Mouse (Mus musculus) R1 (cell line): ENCODE measurements around the gene Pxk.
"Not testable (repeated sequence)": the region's sequence is repeated elsewhere in the genome, so short reads cannot be mapped to it uniquely, and the experiment has no call there.

Experiments used
- DNase-seq: peaks from one replicate; pipeline ENCODE4 v3.0.0-alpha.2; 2018; ENCODE audit warnings: low read depth, low spot score

Gene Pxk

GRCm38 (mm10) chr14:8145594-8146558 lies 47.9 kb downstream of the Pxk start:
- DNase-seq = no peak

DNA sequence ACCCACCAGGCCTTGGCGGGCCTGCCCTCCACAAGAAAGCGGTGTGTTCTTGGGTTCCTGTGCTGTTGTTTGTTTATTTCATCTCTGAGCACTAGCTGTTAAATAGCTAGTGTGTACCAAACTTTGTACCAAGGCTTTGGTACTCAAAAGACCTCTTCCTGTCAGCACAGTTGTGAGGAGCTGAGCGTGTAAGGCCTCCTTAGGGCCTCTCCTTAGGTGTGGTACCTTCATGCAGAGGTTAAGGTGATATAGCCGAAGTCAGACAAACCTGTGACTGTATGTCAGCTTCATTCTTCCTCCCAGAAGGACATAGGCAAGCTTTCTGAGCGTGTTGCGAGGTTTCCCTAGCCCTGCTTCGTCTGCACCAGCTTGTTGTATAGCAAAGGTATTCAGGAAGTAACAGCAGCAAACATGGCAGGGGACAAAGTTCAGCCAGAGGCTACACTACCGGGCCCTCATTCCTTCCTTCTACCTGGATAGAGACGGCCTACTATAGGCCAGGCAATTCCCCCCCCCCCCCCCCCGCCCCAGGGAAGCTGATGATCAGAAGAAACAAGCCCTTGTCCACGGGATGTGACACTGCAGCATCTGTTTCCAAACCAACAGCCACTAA lies 48.7 kb downstream of the Pxk start:
- DNase-seq = no peak

- peak; percentile 63 for DNase-seq
These were observed 50.8 kb downstream of the Pxk start for GRCm38 (mm10) chr14:8148842-8149241.

- no peak for DNase-seq
These were observed 53.7 kb downstream of the Pxk start for GRCm38 (mm10) chr14:8151757-8152156.

GRCm38 (mm10) chr14:8154072-8154471 lies 56.1 kb downstream of the Pxk start:
- no peak for DNase-seq

GRCm38 (mm10) chr14:8156947-8157346 lies 58.9 kb downstream of the Pxk start:
- peak; percentile 41 for DNase-seq

- no peak for DNase-seq
These were observed 60.7 kb downstream of the Pxk start for GRCm38 (mm10) chr14:8158721-8159120.

DNA sequence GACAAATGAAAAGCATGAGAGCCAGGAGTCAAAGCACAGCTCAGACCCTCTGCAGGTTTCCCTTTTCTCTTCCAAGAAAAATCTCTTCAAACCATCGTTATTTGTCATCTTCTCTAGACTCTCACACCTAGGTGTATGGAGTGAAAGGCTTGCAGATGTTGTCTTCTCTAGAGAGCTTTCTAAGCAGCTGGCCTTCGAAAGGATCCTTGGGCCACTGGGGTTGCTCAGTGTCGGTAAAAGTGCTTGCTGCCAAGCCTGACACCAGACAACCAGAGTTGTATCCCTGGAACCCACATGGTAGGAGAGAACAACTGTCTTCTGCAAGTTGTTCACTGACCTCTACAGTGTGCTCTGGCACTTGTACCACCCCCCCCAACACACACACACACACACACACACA lies 61.1 kb downstream of the Pxk start:
- DNase-seq = no peak

GRCm38 (mm10) chr14:8161777-8162176 lies 63.8 kb downstream of the Pxk start:
- DNase-seq = no peak

- DNase-seq = no peak
These were observed 66.5 kb downstream of the Pxk start for GRCm38 (mm10) chr14:8164463-8164862.

DNA sequence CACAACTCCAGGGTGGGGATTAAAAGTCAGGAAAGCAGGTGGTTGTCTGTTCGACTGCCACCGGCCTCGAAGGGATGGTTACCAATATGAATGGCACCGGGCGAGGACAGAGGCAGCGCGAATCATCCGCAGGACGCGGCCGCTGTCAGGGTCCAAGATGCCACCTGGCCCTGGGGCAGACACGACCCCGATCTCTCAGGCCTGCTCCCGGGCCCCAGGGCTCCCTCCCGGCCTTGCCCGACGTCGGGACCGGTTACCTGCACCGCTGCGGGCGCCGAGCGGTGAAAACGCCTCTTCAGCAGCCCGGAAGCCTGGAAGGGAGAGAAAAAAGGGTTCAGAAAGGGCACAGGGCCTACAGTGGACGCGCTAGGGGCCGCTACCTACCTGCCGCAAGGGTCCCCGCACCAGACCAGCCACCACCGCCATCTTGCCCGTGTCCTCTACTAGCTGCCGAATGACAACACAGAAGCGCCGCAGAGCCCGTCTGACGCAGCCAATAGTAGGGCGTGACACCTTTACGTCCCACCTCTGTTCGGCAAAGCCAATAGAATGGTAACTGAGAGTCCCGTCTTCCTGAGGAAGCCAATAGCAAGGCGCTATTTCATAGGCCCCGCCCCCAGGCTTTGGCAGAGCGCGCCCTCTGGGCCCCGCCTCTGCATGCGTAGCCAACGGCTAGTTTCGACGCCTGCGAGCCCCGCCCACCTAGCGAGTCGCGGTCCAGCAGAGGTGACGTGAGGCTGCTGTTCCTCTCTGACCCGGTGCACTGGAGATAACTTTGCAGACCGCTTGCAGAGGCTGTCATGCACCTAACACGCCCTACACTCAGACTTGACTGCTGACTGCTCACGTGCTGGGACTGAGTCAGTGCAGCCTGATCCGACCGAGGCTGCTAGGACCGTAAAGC lies 74.7 kb downstream of the Pxk start, which contains the start of gene Pdhb:
Gene Pdhb, minus strand, starts transcription at position 519 of the 904 bp plus-strand sequence.
- DNase-seq = peak; percentile 100

DNA sequence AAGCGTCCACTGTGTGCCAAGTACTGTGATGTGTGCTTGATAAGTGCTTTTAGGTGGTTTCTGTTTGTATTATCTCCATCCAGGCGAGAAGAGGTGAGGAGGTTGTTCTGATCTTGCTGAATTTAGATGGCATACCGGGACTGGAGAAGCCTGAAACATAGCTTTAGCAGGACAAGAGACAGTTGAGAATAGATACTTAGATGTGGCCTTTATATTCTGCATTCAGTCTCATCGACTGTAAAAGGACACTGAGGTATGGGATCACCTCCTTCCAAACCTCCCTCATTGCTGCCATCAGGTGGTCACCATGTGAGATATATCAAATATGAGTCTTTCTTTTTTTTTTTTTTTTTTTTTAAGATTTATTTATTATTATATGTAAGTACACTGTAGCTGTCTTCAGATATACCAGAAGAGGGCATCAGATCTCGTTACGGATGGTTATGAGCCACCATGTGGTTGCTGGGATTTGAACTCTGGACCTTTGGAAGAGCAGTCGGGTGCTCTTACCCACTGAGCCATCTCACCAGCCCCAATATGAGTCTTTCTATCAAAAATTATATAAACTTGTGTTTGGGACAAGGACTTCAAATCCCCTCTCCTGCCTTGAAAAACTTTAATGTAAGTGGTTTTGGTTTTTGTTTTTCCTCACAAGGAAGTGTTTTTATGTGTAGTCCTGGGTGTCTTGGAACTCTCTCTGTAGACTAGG lies 75.7 kb downstream of the Pxk start:
- not testable (repeated sequence) for DNase-seq

DNA sequence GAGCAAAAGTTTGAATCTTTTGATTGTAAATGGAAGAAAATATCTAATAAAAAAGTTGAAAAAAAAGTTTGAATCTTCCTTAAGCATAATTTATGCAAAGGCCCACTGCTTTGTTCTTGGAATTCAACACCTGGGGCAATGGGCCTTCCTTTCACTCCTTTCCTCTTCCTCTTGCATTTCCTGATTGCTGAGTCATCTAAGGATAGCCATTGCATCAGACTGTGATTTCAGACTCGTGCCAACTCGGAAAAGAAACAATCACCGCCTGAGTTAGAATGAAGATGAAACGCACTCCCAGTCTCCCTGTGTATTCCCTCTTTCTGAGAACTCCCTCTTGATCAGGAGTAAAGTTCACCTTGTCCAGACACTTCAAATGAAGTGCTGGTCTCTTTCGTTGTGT lies 76.6 kb downstream of the Pxk start:
- DNase-seq = peak; percentile 89

GRCm38 (mm10) chr14:8176251-8176650 lies 78.2 kb downstream of the Pxk start:
- peak; percentile 85 for DNase-seq

GRCm38 (mm10) chr14:8180371-8181035 lies 82.5 kb downstream of the Pxk start:
- no peak for DNase-seq

DNA sequence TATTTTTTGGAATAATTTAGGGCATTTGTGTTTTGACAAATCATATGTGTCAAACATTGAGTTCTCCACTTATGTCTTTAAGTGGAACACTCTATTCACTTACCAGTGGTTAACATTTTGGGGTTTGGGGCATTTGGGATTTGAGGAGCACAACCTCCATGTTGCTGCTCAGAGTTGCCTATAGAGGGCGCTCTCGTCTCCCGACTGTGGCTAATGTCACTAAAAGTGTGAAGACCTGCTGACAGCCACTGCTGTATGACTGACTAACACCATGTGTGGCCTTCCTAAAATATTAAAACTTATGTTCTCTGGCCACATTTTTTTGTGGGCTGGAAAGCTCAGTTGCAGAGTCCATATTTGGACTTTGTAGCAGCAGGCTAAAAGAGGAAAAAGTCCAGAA lies 85.3 kb downstream of the Pxk start:
- DNase-seq = peak; percentile 56

GRCm38 (mm10) chr14:8186278-8187045 lies 88.5 kb downstream of the Pxk start:
- DNase-seq = no peak

GRCm38 (mm10) chr14:8190556-8190955 lies 92.5 kb downstream of the Pxk start:
- DNase-seq = no peak

DNA sequence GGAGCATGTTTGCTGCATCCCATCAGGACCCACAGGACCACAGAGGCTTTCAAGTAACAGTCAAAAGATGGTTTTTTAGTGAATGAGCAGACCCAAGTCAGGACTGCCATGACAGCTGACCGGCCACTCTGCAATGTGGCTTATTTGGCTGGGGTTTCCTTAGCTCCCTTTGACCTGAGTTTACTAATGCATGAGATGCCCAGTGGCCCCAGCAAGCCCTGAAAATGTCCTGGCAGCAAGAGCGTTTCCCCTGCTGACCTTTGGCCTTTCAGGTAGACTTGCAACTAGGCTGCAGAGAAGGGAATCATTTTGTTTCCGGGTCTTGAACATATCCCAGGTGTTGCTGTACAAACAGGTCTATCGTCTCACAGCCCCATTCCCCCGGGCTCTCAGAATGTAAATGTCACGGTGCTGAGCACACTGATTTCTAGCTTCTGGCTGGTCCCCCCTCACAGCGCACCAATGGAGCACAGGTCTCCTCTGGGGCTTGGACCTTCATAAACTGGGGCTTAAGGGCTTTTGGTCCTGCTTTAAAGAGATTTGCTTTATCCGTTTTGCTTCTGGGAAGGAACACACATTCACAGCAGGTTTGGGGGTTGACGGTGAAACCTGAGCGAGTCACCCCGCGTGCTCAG lies 93.4 kb downstream of the Pxk start:
- no peak for DNase-seq
